Mouse (Mus musculus) MN1 (cell line): ENCODE data around the gene Pax4.

Experiments used
- DNase-seq: peaks from one replicate; pipeline ENCODE4 v3.0.0-alpha.2; 2016; ENCODE audit warnings: low spot score

The Pax4 gene

DNA sequence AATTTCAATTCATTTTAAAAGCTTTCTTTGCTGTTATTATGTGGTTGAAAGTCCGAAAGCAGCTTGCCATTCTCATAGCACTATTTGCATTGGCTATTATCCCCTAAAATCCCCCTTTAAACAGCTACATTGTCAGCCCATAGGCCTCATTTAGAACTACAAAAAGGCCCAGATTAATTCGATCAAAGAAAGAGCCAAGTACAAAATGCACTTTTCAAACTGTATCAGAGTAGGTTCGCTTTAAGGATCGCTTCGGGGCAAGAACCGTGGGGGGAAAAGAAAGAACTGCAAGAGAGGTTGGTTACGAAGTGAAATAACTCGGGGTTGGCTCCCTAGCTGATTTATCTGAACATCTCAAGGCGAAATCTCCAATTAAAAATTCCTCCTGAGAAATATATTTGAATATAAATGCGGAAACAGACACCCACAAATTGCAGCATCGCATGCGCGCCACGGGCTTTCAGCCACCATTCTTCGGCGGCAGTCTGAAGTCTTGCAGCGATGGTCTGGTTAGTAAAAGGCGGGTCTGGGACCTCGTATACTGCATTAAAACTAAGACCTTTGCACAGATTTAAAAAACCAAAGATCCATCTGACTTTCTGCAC lies 52.2 kb downstream of the Pax4 start:
- no peak for DNase-seq

DNA sequence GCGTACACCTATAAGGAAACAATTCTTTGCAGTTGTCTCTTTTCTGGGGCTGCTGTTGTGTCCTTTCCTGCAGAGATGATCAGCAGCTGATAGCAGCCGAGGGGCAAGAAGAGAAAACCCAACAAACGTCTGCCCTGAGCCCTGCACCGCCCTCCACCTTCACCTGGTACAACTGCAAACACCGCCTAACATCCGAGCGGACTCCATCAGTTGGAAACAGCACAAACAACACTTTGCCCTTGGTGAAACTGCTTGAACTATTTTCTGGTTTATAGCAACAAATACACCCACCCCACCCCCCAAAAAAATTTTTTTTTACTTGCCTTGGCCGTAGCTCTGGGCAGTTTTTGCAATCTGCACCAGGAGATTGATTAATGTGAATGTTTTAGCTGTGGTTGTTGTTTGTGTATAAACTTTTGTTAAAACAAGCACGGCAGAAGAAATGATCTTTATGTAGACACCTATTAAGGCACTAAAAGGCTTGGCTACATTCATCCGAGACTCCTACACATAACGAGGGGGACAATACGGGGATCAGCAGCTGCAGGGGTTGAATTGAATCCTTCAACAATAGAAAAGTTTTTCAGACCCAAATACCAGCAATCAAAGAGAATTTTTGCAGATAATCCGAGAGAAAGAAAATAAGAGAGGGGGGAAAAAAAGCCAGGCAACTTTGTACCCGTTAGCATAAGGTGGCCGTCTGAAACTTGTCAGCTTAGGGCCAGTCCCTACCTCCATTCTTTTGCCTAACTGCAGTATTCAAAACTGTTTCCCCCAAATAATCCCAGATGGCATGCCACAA lies 52.9 kb downstream of the Pax4 start:
- DNase-seq, result no peak
